Mouse (Mus musculus) hindbrain, embryonic 13.5 days (tissue): ENCODE data around the gene Dnaaf1. TPM values are rescaled to one million over a fixed set of nuclear protein-coding genes. Genes with fewer than 3 reads are reported as not detected.

Experiments used
- ATAC-seq: fragments of 200-750 bp; cut with Nextera tagmentation; 2 replicates; pipeline ENCODE4 v1.8.0; 2017; ENCODE audit warnings: moderate TSS enrichment; ENCODE audit not compliant: low FRiP score
- H3K27ac ChIP-seq: fragments of 300-500 bp; sonication (generic); 2 replicates; pipeline ENCODE4 v1.5.1; 2015; ENCODE audit warnings: inconsistent platforms, mild to moderate bottlenecking, moderate library complexity
- H3K27me3 ChIP-seq: fragments of 300-500 bp; sonication (generic); 2 replicates; pipeline ENCODE4 v1.6.1; 2015; ENCODE audit warnings: mild to moderate bottlenecking, inconsistent platforms
- H3K36me3 ChIP-seq: fragments of 300-500 bp; sonication (generic); 2 replicates; pipeline ENCODE4 v1.6.1; 2015; ENCODE audit warnings: mild to moderate bottlenecking, inconsistent platforms
- H3K4me1 ChIP-seq: fragments of 300-500 bp; sonication (generic); replicated peaks from 2 replicates; pipeline ENCODE4 v1.6.1; 2015; ENCODE audit warnings: inconsistent platforms
- H3K4me2 ChIP-seq: fragments of 300-500 bp; sonication (generic); 2 replicates; pipeline ENCODE4 v1.6.1; 2015; ENCODE audit warnings: inconsistent platforms, mild to moderate bottlenecking, moderate library complexity
- H3K4me3 ChIP-seq: fragments of 300-500 bp; sonication (generic); 2 replicates; pipeline ENCODE4 v1.5.1; 2015; ENCODE audit warnings: mild to moderate bottlenecking, inconsistent platforms
- H3K9ac ChIP-seq: fragments of 300-500 bp; sonication (generic); 2 replicates; pipeline ENCODE4 v1.6.1; 2015; ENCODE audit warnings: mild to moderate bottlenecking, inconsistent platforms
- H3K9me3 ChIP-seq: fragments of 300-500 bp; sonication (generic); 2 replicates; pipeline ENCODE4 v1.6.1; 2016; ENCODE audit warnings: inconsistent platforms
- WGBS: fragments of 180-500 bp; shearing (Covaris S2); methylation state at CpG from one replicate; pipeline ENCODE4 v1.1.7; 2015; 5-methylcytosine and 5-hydroxymethylcytosine counted together
- polyA plus RNA-seq: library from polyadenylated mRNA; unstranded; fragments of >200 nt; fragmentation: Nextera tagmentation; extraction: Ambion mirVana; gene quantifications from 2 replicates; pipeline ENCODE4 v1.2.1, GENCODE M21; 2015

Dnaaf1 gene
- 0.29 and 0.31 TPM in 2 replicates for polyA plus RNA-seq

DNA sequence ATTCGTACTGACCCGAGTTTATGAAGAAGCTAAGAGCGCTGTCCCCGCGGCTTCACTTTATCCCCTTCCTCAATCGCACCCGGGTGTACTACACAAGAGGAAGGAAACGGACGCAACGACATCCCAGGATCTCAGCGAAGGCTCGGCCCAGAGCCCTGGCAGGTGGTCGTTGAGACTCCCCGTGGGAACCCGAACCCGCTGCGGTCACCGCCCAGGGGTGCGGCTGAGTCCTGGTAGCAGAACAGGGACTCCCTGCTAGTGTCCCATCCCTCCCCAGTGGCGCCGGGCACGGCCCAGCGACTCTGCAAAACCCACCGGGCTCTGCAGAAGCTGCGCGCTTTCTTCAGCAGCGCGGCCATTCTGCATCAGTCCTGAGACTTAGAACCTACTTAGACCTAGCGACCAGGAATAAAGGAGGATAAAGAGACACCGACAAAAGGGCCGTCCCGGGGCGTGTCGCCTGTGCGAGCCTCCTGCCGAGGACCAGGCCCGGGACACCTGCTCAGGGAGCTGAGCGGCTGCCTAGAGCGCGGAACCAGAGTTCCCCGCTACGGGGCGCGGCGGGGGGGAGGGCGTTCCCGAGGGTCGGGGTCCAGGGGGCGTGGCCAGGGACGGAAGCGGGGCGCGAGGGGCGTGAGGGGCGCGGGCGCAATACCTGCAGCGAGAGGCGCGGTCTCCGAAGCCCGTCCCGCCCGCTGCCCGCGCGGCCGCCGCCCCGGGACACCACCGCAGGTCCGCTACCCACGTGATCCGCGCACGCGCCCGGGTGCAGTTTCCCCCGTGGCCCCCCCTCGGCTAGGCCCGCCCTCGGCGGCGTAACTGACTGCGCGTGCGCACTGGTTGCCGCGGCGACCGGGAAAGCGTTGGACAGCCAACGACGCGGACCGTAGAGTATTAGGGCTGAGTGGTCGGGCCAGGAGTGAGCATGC lies at the start of gene Dnaaf1, which contains the start of gene Hsdl1:
Gene Dnaaf1, plus strand, starts transcription at position 799 of the 929 bp plus-strand sequence.
Gene Hsdl1, minus strand, starts transcription at position 747 of the 929 bp plus-strand sequence.
- WGBS, result under 1% methylated on average over 95 of the region's 97 CpGs
- Histone ChIP-seq H3K27me3 (peaks cover 34% of the 10 kb centered on the region), H3K36me3 (no peaks in the 10 kb centered on the region), H3K4me1 (peaks cover 34% of the 10 kb centered on the region), H3K9me3 (no peaks in the 10 kb centered on the region), H3K27ac (peak within 1 kb of the TSS; percentile 85), H3K9ac (peak within 1 kb of the TSS; percentile 84), H3K4me3 (peak within 1 kb of the TSS; percentile 84), H3K4me2 (peak within 1 kb of the TSS; percentile 88)
- ATAC-seq, result peak; percentile 91

DNA sequence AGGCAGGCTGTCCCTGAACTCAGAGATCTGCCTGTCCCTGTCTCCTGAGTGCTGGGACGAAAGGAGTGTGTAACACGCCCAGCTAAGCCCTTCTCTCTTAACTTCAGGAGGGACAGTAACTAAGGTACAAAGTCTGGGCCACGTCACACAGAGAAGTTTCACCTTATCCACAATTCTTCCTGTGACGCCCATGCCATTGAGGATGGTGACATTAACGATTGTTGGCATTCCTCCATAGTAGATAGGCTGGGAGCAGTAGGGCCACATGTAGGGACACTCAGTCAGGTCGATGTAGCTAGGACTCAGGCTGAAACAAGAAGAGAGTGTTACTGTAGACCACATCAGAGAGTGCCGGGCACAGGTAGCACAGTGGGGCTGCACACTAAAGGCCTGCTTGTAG lies 46.3 kb upstream of the Dnaaf1 start:
- peaks cover 98% of the 10 kb centered on the region for H3K36me3 ChIP-seq
- H3K4me2 ChIP-seq, result no peak overlapping the region
- H3K4me3 ChIP-seq, result no peak overlapping the region
- no peaks in the 10 kb centered on the region for H3K27me3 ChIP-seq
- ATAC-seq, result no peak
- 95% methylated on average over 7 of the region's 7 CpGs for WGBS
- no peaks in the 10 kb centered on the region for H3K4me1 ChIP-seq
- no peaks in the 10 kb centered on the region for H3K9me3 ChIP-seq
- no peak overlapping the region for H3K27ac ChIP-seq
- H3K9ac ChIP-seq, result no peak overlapping the region

DNA sequence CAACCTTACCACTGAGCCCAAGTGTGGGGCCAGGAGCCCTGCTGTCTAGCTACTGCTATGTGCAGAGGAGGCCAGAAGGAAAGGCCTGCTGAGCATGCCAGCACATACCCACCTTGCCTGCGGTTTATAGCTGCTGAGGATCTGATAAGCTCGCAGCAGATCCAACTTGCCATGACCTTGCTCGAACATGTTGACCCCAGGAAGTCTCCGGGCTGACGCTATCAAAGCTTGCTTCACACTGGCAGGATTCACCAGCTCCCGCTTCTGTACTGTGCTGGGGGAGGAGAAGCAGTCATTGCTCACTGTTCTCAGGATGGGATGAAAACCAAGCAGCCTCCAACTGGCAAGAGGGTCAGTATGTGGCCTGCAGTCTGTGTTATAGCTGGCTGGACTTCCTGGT lies 44.1 kb upstream of the Dnaaf1 start:
- H3K4me3 ChIP-seq, result no peak overlapping the region
- H3K4me2 ChIP-seq, result no peak overlapping the region
- peaks cover 98% of the 10 kb centered on the region for H3K36me3 ChIP-seq
- 94% methylated on average over 6 of the region's 6 CpGs for WGBS
- no peaks in the 10 kb centered on the region for H3K27me3 ChIP-seq
- H3K9ac ChIP-seq, result no peak overlapping the region
- ATAC-seq, result no peak
- no peak overlapping the region for H3K27ac ChIP-seq
- H3K9me3 ChIP-seq, result no peaks in the 10 kb centered on the region
- no peaks in the 10 kb centered on the region for H3K4me1 ChIP-seq

DNA sequence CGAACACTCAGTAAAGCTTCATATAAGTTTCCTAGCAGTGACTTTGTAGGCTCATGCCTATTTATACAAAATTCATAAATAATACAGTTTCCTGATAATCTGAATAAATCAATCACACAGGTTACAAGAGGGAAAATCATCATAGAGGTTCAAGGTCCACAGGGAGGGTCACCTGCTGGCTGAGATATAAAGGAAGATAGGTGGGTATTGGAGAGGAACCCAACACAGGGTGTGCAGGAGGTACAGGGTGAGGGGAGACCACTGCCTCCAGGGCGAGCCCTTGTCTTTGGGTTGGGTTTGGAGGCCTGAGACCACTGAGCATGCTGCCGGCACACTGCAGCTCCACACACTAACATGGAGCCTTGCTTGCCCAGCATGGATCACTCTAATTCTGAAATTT lies 43.6 kb upstream of the Dnaaf1 start:
- H3K4me1 ChIP-seq, result no peaks in the 10 kb centered on the region
- no peak overlapping the region for H3K9ac ChIP-seq
- WGBS, result 88% methylated on average over 3 of the region's 3 CpGs
- H3K9me3 ChIP-seq, result no peaks in the 10 kb centered on the region
- no peak for ATAC-seq
- H3K4me3 ChIP-seq, result no peak overlapping the region
- H3K36me3 ChIP-seq, result peaks cover 99% of the 10 kb centered on the region
- H3K27ac ChIP-seq, result no peak overlapping the region
- H3K4me2 ChIP-seq, result no peak overlapping the region
- H3K27me3 ChIP-seq, result no peaks in the 10 kb centered on the region

DNA sequence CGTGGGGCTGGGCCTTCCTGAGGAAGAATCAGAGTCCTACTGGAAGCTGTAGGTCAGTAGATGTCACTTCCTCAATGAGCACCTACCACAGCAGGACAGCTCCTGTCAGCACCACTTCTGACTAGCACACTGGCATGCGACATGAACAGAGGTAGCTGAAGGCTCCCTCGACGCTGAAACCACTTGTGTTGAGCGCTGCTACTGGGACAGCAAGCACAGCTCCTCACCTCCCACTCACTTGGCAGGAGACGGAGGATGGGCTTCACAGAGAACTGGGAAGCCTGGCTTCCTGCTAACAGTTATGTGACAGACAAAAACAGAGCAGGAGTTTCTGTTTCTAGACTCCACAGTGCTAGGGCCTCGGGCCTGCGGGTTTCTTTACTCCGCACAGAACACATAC lies 43.1 kb upstream of the Dnaaf1 start:
- Histone ChIP-seq H3K36me3 (peaks cover 99% of the 10 kb centered on the region), H3K4me2 (no peak overlapping the region), H3K9me3 (no peaks in the 10 kb centered on the region), H3K9ac (no peak overlapping the region; the same call in 1 of the 2 replicates), H3K4me3 (no peak overlapping the region), H3K27me3 (no peaks in the 10 kb centered on the region), H3K27ac (no peak overlapping the region), H3K4me1 (no peaks in the 10 kb centered on the region)
- 92% methylated on average over 9 of the region's 9 CpGs for WGBS
- no peak for ATAC-seq

DNA sequence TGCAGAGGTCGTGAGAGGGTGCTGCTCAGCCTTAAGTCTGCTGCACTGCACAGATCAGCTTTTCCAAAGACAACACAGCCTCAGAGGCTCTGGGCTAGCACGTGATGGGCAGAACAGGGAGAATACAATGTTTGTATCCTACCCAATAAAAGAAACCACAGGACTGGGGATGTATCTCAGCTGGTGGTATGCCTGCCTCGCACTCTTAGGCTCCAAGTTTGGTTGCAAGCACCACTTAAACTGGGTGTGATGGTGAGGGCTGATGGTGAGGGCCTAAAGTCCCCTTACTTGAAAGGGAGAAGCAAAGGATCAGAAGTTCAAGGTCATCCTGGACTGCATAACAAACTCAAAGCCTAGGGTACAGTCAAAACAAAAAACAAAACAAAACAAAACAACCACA lies 30.4 kb upstream of the Dnaaf1 start:
- no peaks in the 10 kb centered on the region for H3K4me1 ChIP-seq
- peaks cover 74% of the 10 kb centered on the region for H3K36me3 ChIP-seq
- no peak for ATAC-seq
- no peak overlapping the region for H3K9ac ChIP-seq
- 84% methylated on average over 3 of the region's 3 CpGs for WGBS
- no peak overlapping the region for H3K4me3 ChIP-seq
- H3K9me3 ChIP-seq, result no peaks in the 10 kb centered on the region
- H3K27me3 ChIP-seq, result no peaks in the 10 kb centered on the region
- H3K4me2 ChIP-seq, result no peak overlapping the region
- H3K27ac ChIP-seq, result no peak overlapping the region

DNA sequence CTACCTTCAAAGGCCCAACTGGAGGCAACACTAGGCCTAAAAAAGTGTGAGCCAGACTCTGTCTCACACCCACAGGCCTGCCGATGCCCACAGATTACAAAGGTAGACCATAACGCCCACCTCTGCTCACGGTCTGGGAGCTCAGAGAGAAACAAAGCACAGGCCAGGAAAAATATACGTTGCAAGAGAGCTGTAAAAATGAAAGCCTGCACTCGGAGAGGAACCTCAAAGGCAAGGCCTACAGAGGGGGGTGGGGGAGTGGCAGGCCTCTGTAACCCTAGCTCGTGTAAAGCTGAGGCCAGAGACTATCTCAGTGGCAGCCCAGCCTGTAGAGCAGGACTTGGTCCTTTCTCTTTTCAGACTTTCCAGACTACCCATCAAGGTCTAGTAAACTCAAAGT lies 29.9 kb upstream of the Dnaaf1 start:
- Histone ChIP-seq H3K4me3 (no peak overlapping the region), H3K27ac (no peak overlapping the region), H3K4me1 (no peaks in the 10 kb centered on the region), H3K9me3 (no peaks in the 10 kb centered on the region), H3K4me2 (no peak overlapping the region), H3K27me3 (no peaks in the 10 kb centered on the region), H3K36me3 (peaks cover 68% of the 10 kb centered on the region), H3K9ac (no peak overlapping the region)
- 83% methylated on average over 6 of the region's 6 CpGs for WGBS
- ATAC-seq, result no peak

DNA sequence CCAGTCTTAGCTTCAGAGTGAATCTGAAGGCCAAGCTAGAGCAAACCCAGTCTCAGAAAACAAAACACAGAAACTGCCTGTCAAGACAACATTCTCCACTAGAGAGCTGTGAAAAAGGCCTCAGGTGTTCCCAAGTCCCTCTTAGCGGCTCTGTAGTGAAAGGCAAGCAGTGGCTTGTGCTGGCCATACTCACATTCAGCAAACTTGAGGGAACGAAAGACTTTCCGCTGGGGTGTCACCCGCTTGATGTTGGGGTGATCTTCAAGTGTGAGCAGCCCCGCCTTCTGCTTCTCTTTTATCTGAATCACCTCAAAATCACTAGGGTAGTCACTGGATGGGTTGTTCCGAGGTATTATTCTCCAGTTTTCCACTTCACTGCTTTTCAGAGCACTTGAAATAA lies 29.2 kb upstream of the Dnaaf1 start:
- no peak overlapping the region for H3K4me2 ChIP-seq
- H3K9me3 ChIP-seq, result no peaks in the 10 kb centered on the region
- H3K9ac ChIP-seq, result no peak overlapping the region
- WGBS, result 94% methylated on average over 6 of the region's 6 CpGs
- no peaks in the 10 kb centered on the region for H3K27me3 ChIP-seq
- H3K4me1 ChIP-seq, result 0 out of 2 replicates have a peak, but pooled peaks cover 4% of the 10 kb centered on the region
- H3K27ac ChIP-seq, result no peak overlapping the region
- H3K36me3 ChIP-seq, result peaks cover 62% of the 10 kb centered on the region
- H3K4me3 ChIP-seq, result no peak overlapping the region
- ATAC-seq, result no peak

DNA sequence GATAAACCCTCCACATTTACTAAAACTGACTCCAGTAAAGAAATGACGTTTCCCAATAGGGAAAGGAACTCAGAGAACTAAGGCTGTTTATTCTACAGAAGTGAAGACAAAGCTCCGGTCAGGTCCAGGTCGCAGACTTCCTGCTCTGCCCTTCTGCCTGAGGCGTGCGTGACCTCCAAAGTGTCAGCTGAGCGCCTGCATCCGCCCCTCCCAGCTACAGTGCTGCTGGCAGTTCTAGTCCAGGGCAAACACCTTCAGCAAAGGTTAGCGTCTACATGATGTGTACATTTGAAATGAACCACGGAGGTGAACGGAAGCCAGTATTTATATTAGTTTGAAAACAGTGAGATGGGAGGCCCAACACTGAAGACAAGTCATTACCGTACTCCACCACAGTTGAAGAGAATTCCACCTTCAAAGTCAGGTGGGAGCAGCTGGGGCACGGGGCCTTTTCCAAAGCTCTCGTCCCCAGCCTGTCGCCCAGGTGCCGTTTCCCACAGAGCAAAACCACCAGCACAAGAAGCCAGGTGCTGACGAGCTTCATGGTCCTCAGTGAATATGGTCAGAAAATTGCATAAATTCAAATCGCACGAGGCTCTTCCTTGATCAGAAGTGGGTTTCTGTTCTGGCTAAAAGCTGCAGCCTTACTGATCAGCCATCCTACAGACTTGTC lies 27.9 kb upstream of the Dnaaf1 start:
- Histone ChIP-seq H3K4me1 (0 out of 2 replicates have a peak, but pooled peaks cover 4% of the 10 kb centered on the region), H3K9ac (no peak overlapping the region), H3K27me3 (no peaks in the 10 kb centered on the region), H3K27ac (no peak overlapping the region), H3K4me3 (no peak overlapping the region), H3K9me3 (no peaks in the 10 kb centered on the region), H3K36me3 (peaks cover 49% of the 10 kb centered on the region), H3K4me2 (no peak overlapping the region)
- 89% methylated on average over 18 of the region's 18 CpGs for WGBS
- ATAC-seq, result no peak

DNA sequence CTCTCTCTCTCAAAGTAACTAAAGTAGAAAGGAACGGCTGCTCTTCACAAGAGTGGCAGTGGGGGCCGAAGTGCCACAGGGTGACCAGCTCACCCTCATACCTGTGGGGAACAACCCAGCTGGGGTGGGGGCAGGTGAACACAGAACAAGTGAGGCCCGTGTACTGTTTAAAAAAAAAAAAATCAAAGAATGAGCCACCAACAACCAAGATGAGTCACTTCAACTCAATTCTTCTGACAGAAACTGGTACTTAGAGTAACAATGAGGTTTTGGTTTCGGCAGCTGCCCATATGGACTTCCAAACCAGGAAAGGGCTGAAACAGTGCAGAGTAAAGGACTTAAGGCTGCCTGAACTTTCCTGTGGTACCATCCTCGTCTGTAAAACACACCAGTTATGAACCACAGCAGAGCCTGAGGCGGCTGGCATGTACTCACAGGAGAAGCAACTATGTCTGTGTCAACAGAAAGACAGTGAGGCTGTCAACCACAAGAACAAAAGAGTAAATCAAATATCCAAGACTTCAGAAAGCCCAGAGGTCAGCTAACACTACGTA lies 26.4 kb upstream of the Dnaaf1 start:
- H3K36me3 ChIP-seq, result peaks cover 35% of the 10 kb centered on the region
- H3K27ac ChIP-seq, result no peak overlapping the region
- no peak for ATAC-seq
- no peaks in the 10 kb centered on the region for H3K27me3 ChIP-seq
- peaks cover 9% of the 10 kb centered on the region; the same call in 1 of the 2 replicates for H3K4me1 ChIP-seq
- H3K9ac ChIP-seq, result no peak overlapping the region
- 84% methylated on average over 7 of the region's 7 CpGs for WGBS
- H3K4me3 ChIP-seq, result no peak overlapping the region
- no peak overlapping the region for H3K4me2 ChIP-seq
- H3K9me3 ChIP-seq, result no peaks in the 10 kb centered on the region

DNA sequence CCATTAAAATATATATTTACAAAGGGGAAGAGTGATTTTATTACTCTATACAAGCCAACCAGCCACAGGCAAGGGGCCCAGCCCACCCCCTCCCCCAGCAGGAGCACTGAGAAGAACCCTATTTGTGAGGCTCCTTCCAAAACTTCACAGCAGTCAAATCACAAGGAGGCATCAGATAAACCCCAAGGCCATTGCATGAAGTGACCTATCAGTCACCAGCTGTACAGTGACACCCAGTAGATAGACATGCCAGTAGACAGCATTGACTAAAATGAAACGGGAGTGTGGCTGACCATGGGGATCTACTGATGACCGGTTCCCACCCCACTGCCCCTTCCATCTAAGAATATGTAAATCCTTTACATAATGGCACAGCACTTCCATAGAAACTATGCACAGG lies 22.1 kb upstream of the Dnaaf1 start:
- Histone ChIP-seq H3K4me1 (peaks cover 37% of the 10 kb centered on the region), H3K9me3 (no peaks in the 10 kb centered on the region), H3K4me2 (no peak overlapping the region), H3K36me3 (no peaks in the 10 kb centered on the region), H3K27ac (no peak overlapping the region), H3K9ac (no peak overlapping the region), H3K4me3 (no peak overlapping the region), H3K27me3 (no peaks in the 10 kb centered on the region)
- no peak for ATAC-seq
- 86% methylated on average over 2 of the region's 2 CpGs for WGBS

DNA sequence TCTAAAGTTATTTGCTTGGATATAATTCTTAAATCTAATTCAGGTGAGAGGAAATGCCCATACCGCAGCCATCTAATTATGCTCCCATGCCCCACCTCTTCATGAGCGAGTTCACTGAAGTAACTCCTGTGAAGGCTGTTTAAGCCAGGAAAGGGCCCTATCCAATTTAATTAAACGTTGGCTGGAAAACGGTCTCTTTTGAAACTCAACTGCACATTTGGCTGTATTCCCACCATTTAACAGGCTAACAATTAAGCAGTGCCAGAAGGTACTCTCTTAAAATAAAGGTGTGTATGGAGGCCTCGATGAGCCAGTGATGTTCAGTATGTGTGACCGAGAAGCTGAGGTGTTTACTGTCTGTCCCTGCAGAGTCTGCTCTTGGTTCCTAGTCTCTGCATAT lies 19.2 kb upstream of the Dnaaf1 start:
- 83% methylated on average over 6 of the region's 6 CpGs for WGBS
- Histone ChIP-seq H3K27ac (no peak overlapping the region), H3K4me3 (no peak overlapping the region), H3K9ac (no peak overlapping the region; the same call in 1 of the 2 replicates), H3K4me2 (no peak overlapping the region), H3K27me3 (no peaks in the 10 kb centered on the region), H3K4me1 (peaks cover 38% of the 10 kb centered on the region), H3K9me3 (no peaks in the 10 kb centered on the region), H3K36me3 (peaks cover 6% of the 10 kb centered on the region; the same call in 1 of the 2 replicates)
- ATAC-seq, result no peak
